Mouse (Mus musculus) heart, embryonic 16.5 days (tissue): ENCODE results near the gene Shb. TPM values are rescaled to one million over a fixed set of nuclear protein-coding genes. Genes with fewer than 3 reads are reported as not detected.
"Not testable (repeated sequence)": the region's sequence is repeated elsewhere in the genome, so short reads cannot be mapped to it uniquely, and the experiment has no call there.

ENCODE experiments used
- ATAC-seq: fragments of 200-750 bp; cut with Nextera tagmentation; replicated peaks from 2 replicates; pipeline ENCODE4 v1.8.0; 2017; ENCODE audit warnings: moderate number of reproducible peaks; ENCODE audit not compliant: insufficient read depth, low FRiP score; ENCODE audit errors: extremely low read depth
- H3K27ac ChIP-seq: fragments of 300-500 bp; sonication (generic); 2 replicates; pipeline ENCODE4 v1.5.1; 2014; ENCODE audit warnings: mild to moderate bottlenecking, low read length, control low read depth, moderate library complexity
- H3K27me3 ChIP-seq: fragments of 300-500 bp; sonication (generic); 2 replicates; pipeline ENCODE4 v1.6.1; 2014; ENCODE audit warnings: low read length, mixed read lengths; ENCODE audit not compliant: control insufficient read depth, insufficient read depth
- H3K36me3 ChIP-seq: fragments of 300-500 bp; sonication (generic); 2 replicates; pipeline ENCODE4 v1.6.1; 2014; ENCODE audit not compliant: control insufficient read depth, insufficient read depth
- H3K4me1 ChIP-seq: fragments of 300-500 bp; sonication (generic); 2 replicates; pipeline ENCODE4 v1.6.1; 2014; ENCODE audit warnings: low read length, mixed read lengths; ENCODE audit not compliant: control insufficient read depth, insufficient read depth
- H3K4me2 ChIP-seq: fragments of 300-500 bp; sonication (generic); 2 replicates; pipeline ENCODE4 v1.6.1; 2014; ENCODE audit warnings: low read depth, mild to moderate bottlenecking, control low read depth, low read length
- H3K4me3 ChIP-seq: fragments of 300-500 bp; sonication (generic); 2 replicates; pipeline ENCODE4 v1.5.1; 2014; ENCODE audit warnings: mild to moderate bottlenecking, control low read depth, low read length
- H3K9ac ChIP-seq: fragments of 300-500 bp; sonication (generic); 2 replicates; pipeline ENCODE4 v1.6.1; 2014; ENCODE audit warnings: low read length, control low read depth
- H3K9me3 ChIP-seq: fragments of 300-500 bp; sonication (generic); replicated peaks from 2 replicates; pipeline ENCODE4 v1.6.1; 2016; ENCODE audit warnings: low read length; ENCODE audit not compliant: control insufficient read depth
- WGBS: fragments of 180-500 bp; shearing (Covaris S2); extraction: QIAGEN DNeasy Blood & Tissue Kit; methylation state at CpG from one replicate; pipeline ENCODE4 v1.1.7; 2014; 5-methylcytosine and 5-hydroxymethylcytosine counted together
- microRNA-seq: library from miRNA; unstranded; fragments of <30 nt; microRNA quantifications from one replicate; pipeline ENCODE4, GENCODE M21; 2017
- polyA plus RNA-seq: library from polyadenylated mRNA; unstranded; fragments of >200 nt; fragmentation: Nextera tagmentation; extraction: Ambion mirVana; gene quantifications from 2 replicates; pipeline ENCODE4 v1.2.1, GENCODE M21; 2015

Shb gene
- polyA plus RNA-seq, 1 experiment from 2014 or later: 7.6 TPM

DNA sequence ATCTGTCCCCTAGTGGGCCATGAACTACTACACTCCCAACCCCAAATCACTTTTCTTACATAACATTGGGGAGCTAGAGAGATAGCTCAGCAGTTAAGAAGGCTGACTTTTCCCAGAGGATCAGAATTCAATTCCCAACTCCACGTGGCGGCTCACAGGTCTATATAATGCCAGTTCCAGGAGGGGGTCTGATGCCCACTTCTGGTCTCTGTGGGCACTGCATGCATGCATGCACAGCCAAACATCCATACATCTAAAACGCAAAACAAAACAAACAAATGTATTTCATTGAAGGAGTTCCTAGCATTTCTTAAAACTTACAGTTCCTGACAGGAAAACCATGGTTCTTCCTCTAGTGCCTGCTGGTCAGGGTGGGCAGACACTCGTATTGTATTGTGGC is 140.2 kb downstream of the Shb start:
- 70% methylated on average over 4 of the region's 4 CpGs for WGBS

GRCm38 (mm10) chr4:45387296-45387695 is 145.0 kb downstream of the Shb start:
- not testable (repeated sequence) for H3K27ac ChIP-seq, H3K4me2 ChIP-seq, H3K4me1 ChIP-seq, H3K9me3 ChIP-seq, H3K4me3 ChIP-seq, H3K27me3 ChIP-seq, ATAC-seq, H3K9ac ChIP-seq, H3K36me3 ChIP-seq
- 85% methylated on average over 5 of the region's 5 CpGs for whole genome bisulfite sequencing

More for the DNA sequence above, 140.2 kb downstream of the Shb start:
- ATAC-seq: no peak
- Histone ChIP-seq H3K36me3 (no peaks in the 10 kb centered on the region; the same call in 1 of the 2 replicates), H3K4me3 (no peak overlapping the region), H3K27me3 (no peaks in the 10 kb centered on the region), H3K9ac (no peak overlapping the region; the same call in 1 of the 2 replicates), H3K4me2 (no peak overlapping the region), H3K27ac (no peak overlapping the region), H3K9me3 (no peaks in the 10 kb centered on the region), H3K4me1 (peaks cover 8% of the 10 kb centered on the region; the same call in 1 of the 2 replicates)

GRCm38 (mm10) chr4:45382133-45382532 is 150.1 kb downstream of the Shb start:
- not testable (repeated sequence) for H3K9ac ChIP-seq, H3K4me2 ChIP-seq, ATAC-seq, H3K9me3 ChIP-seq, H3K27ac ChIP-seq, H3K27me3 ChIP-seq, H3K4me3 ChIP-seq, H3K4me1 ChIP-seq, H3K36me3 ChIP-seq
- WGBS: 42% methylated on average over 2 of the region's 2 CpGs

- ATAC-seq, H3K4me2 ChIP-seq, H3K9me3 ChIP-seq, H3K9ac ChIP-seq, H3K4me1 ChIP-seq, H3K4me3 ChIP-seq, H3K27ac ChIP-seq, H3K27me3 ChIP-seq: not testable (repeated sequence)
- H3K36me3 ChIP-seq: peaks cover 15% of the 10 kb centered on the region
- 88% methylated on average over 10 of the region's 10 CpGs for WGBS
Observed at GRCm38 (mm10) chr4:45380903-45381580, 151.2 kb downstream of the Shb start.

GRCm38 (mm10) chr4:45376573-45376972 is 155.7 kb downstream of the Shb start:
- no peak overlapping the region for H3K27ac ChIP-seq
- H3K36me3 ChIP-seq: peaks cover 45% of the 10 kb centered on the region
- no peak overlapping the region for H3K9ac ChIP-seq
- H3K4me2 ChIP-seq: no peak overlapping the region
- no peaks in the 10 kb centered on the region for H3K27me3 ChIP-seq
- no peak for ATAC-seq
- H3K9me3 ChIP-seq: no peaks in the 10 kb centered on the region
- 79% methylated on average over 4 of the region's 4 CpGs for WGBS
- H3K4me1 ChIP-seq: no peaks in the 10 kb centered on the region
- H3K4me3 ChIP-seq: no peak overlapping the region

DNA sequence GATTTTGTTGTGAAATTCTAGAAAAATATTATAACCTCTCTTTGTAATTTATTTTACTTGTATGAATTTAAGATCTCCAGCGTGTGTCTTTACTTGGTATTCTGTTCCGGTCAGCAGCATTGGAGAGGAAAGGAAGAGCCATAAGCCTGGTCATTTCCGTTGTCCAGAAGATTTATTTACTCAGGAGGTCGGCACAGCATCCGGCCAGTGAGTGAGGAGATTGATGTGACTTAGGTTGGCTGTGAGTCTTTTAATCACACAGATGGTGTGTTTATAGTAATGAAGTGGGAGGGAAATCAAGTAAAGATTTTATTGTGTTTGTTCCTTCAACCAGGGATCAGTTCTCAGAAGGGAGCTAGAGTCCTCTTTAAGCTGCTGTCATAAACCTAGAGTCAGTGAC is 157.4 kb downstream of the Shb start:
- H3K36me3 ChIP-seq: peaks cover 53% of the 10 kb centered on the region
- no peak overlapping the region for H3K4me3 ChIP-seq
- 76% methylated on average over 5 of the region's 5 CpGs for WGBS
- H3K9ac ChIP-seq: no peak overlapping the region
- no peaks in the 10 kb centered on the region for H3K4me1 ChIP-seq
- no peaks in the 10 kb centered on the region for H3K27me3 ChIP-seq
- no peaks in the 10 kb centered on the region for H3K9me3 ChIP-seq
- no peak overlapping the region for H3K27ac ChIP-seq
- no peak for ATAC-seq
- no peak overlapping the region for H3K4me2 ChIP-seq

Small RNAs within 50 kb of the gene (microRNA-seq; reads per million reads assigned to microRNA genes)
- gene Gm22518 (not detected), gene Gm25692 (not detected)

Other genes starting within 250 kb of the Shb start
- gene Trmt10b, start 235.3 kb downstream of the Shb start, polyA plus RNA-seq: 8.7 and 10.1 TPM in 2 replicates
- gene Dcaf10, start 190.4 kb downstream of the Shb start, polyA plus RNA-seq: 6.7 and 7.5 TPM in 2 replicates
- gene Exosc3, start 189.7 kb downstream of the Shb start, polyA plus RNA-seq: 37.4 and 50.6 TPM in 2 replicates
- gene Slc25a51, start 123.7 kb downstream of the Shb start, polyA plus RNA-seq: 71.5 and 75.9 TPM in 2 replicates